Mouse (Mus musculus) spleen, postnatal 14 days (tissue): Measurements from ENCODE around the gene Rhbdd1.

Experiments
- DNase-seq, 2 experiments: peaks; one replicate each; pipeline ENCODE4 v3.0.0; 2021 to 2022; ENCODE audit warnings: low spot score in 2 of 2

The Rhbdd1 gene

GRCm38 (mm10) chr1:82362165-82362564 is 45.9 kb downstream of the Rhbdd1 start:
- DNase-seq = no peak

GRCm38 (mm10) chr1:82364047-82364446 is 47.8 kb downstream of the Rhbdd1 start:
- no peak for DNase-seq

DNA sequence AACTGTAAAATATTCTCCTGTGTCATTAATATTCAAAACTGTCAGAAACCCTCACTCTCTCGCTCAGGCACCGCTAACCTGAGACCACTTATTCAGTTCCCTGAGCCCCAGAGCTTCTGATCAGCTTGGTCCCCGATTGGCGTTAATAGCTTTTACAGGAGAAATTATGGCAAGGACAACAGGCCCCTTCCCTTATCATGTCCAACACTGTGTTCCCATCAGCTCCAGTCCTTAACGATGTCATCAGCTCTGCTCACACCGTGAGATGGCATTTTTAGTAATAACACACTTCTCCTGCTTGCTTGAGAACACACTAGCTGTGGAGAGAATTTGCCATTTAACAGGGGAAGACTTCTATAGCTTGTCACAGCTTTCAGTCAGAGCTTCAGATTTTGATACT is 48.2 kb downstream of the Rhbdd1 start:
- DNase-seq = no peak

DNA sequence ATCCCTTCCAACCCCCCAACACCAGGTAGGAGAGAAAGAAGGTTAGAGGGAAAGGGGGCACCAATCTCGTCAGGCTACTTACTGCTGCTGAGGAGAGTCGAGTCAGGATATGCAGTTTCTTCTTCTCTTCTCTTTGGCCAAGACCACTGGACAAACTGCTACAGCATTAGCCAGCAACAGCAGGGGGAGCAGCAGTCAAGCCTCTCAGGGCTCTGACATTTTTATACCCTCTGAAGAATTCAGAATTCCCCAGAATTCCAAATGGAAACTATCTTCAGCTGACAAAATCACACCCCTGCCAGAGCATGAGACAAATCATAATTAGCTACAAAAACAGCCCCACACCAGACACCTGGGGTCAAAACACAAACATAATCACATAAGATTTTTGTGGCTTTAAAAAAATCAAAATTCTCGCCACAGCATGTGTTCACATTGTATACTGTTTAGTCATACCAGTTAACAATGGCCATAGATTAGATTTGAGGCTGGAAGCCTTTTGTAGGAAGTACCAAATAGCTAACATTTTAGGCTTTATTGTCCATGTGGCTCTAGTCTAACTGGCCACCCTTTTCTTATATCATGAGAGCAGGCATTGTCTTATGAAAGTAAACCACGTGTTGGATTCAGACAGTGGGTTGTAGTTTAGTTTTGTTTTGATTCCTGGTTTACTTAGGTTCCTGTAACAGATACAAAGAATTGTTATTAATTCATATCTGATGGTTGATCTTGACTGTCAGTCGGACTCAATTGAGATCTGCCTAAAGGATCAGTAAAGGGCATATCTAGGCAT is 55.6 kb downstream of the Rhbdd1 start:
- DNase-seq = no peak

DNA sequence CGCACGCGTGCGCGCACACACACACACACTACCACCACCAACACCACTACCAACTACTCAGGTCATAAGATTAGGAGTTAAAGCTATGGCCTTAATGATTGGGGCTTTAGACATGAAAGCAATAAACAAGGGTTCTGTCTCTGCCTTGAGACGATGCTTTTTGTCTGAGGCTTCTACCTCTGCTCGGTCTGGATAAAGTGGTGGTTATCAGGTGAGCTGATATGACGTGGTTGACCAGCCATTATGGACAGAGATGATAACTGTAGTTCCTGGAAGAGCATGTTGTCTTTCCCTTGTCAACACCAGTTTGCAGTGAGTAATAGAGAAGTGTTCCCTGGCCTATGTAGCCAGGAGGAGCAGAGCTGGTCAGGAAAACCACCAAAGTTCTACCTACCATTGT is 57.7 kb downstream of the Rhbdd1 start:
- DNase-seq = no peak

GRCm38 (mm10) chr1:82374831-82375358 is 58.6 kb downstream of the Rhbdd1 start:
- DNase-seq = no peak

GRCm38 (mm10) chr1:82375452-82375851 is 59.2 kb downstream of the Rhbdd1 start:
- DNase-seq = no peak

GRCm38 (mm10) chr1:82381946-82382345 is 65.7 kb downstream of the Rhbdd1 start:
- DNase-seq = no peak

DNA sequence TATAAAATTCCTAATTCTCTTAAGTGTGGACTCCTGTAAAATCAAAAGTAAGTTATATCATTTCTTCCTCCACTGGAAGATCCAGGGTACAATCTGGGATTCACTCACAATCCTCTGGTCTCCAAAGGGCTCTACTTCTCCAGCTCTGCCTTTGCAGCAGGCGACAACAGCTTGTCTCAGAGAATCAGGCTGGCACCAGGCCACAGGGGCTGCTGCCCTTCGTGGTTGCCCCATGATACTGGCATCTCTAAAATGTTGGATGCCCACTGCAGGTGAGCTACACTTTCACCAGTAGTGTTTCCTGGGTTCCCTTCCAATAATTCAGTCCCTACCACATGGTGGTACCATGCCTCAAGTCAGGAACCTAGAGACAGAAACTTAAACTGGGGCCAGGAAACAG is 67.9 kb downstream of the Rhbdd1 start:
- DNase-seq = no peak

DNA sequence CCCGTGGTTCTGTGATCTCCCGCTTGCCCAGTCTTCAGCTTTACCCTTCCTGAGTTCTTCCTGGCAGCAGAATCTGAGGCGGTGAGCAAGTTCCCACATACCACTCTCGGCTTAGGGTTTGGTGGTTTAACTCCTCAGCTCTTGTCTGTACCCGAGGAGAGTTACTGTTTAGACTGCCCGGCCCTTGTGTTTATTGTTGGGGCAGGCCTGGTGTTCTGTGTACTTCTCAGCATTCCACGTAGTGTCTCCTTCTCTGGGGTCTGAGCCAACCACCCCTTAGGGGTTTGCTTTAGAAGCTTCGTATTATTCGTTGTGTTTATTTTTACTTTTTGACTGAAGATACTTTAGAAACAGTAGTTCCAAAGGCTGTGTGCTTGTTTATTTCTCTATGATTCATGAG is 68.8 kb downstream of the Rhbdd1 start:
- no peak for DNase-seq

DNA sequence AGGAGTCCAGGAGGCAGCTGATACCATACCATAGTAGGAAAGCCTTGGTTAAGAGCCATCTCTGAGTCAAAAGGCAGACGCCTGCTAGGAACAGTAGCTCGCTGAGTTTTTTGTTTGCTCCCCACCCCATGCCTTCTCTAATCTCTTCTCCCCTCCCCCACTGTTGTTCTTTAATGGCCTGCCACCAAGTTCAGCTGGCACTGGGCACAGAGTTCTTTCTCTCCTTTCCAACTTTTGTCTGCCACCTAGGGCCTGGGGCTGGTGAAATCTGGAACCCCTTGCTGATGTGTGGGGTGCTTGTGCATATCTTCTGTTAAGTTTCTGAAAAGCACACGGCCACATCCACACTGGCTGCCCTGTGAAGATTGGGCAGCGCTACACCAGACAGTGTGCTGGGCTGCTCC is 69.6 kb downstream of the Rhbdd1 start:
- no peak for DNase-seq

- DNase-seq = no peak
Observed at GRCm38 (mm10) chr1:82386814-82387771, 70.8 kb downstream of the Rhbdd1 start.

GRCm38 (mm10) chr1:82389371-82389770 is 73.1 kb downstream of the Rhbdd1 start:
- DNase-seq = no peak

DNA sequence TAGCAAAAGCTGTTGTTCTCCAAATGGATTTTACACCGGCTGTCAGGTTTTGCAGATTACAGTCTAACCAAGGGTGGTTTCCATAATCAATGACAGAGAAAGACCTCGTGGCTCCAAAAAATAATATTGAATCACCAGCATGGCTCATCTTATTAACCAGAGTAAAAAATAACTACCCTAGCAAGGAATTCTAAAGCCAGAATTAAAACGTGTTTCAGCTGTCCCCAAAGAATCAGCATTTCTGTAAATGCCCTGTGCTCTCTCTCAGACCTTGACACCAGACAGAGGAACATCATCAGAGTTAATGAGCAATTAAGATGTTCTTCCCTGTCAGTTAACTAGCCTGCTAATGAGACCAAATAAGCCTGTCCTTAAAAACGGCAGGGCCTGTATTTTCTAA is 79.1 kb downstream of the Rhbdd1 start:
- no peak for DNase-seq

DNA sequence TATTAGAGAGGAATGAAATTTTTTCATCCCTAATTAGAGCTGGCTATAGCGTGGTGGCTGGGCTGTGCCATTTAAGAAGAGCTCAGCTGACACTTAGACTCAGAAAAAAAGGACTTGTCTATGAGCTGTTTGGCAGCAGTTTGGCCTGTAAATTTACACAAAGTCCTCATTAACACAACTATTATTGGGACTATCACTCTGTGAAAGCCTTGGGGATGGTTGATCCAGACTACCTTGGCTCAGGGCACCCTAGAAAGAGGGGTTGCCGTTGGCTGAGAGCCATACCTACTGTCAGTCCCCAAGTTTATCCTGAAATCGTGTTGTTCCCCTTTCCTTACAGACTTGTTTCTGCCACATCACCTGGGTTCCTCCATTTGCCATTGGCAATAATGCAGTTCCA is 91.5 kb downstream of the Rhbdd1 start:
- no peak for DNase-seq

DNA sequence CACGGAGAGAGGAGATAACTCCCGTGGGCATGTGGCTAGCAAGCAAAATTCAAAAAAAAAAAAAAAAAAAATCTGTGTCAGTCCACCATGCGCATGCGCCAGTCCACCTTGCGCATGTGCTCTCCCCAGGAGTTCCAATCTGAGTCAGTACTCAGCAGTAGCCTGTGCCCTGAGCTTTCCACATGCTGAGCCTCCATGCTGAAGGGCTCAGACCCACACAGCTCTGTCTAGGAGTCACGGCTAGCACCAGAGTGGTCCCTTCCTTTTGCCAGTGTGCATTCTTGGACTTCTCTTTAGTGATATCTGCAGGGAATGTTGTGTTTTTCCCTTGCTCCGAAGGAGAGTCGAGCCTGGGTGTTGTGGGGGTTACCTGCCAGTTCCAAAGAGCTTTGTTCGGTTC is 93.0 kb downstream of the Rhbdd1 start:
- no peak for DNase-seq

GRCm38 (mm10) chr1:82410548-82410947 is 94.3 kb downstream of the Rhbdd1 start:
- no peak for DNase-seq

DNA sequence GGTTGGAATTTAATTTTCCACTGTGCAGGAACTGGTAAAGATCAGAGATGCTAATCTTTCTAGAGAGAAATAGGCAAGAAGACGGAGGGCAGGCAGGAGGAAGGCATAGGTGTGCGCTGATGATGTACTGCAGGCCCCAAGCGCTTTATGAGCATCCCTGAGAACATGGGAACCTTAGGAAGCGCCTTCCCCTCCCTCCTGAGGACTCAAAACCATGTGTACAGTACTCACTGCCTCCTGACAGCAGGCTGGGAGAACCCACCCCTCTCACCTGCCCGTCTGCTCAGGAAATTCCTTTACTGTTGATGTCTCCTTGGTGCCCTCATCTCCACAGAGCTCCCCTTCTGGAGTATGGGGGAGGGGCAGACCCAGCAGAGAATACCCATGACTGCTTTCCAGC is 95.3 kb downstream of the Rhbdd1 start:
- no peak for DNase-seq

DNA sequence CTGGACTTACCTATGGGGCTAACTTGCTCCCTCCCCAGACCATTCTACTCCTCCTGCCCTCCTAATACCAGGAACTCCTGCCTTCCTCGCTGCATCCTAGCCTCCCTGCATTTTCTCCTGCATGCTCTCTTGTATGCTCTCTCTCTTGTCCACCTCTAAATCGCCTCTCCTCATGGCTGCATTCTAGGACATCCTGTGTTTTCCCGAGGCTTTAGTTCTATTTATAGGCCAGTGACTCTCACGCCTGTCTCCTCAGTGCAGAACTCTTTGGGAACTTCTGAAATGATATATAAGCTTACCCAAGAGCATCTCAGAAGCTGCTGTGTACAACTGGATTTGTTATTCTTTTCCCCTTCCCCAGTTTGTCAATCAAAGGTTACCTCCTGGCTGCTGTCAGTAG is 95.8 kb downstream of the Rhbdd1 start:
- no peak for DNase-seq

GRCm38 (mm10) chr1:82414434-82415045 is 98.3 kb downstream of the Rhbdd1 start:
- DNase-seq = no peak

GRCm38 (mm10) chr1:82415641-82416040 is 99.4 kb downstream of the Rhbdd1 start:
- no peak for DNase-seq

DNA sequence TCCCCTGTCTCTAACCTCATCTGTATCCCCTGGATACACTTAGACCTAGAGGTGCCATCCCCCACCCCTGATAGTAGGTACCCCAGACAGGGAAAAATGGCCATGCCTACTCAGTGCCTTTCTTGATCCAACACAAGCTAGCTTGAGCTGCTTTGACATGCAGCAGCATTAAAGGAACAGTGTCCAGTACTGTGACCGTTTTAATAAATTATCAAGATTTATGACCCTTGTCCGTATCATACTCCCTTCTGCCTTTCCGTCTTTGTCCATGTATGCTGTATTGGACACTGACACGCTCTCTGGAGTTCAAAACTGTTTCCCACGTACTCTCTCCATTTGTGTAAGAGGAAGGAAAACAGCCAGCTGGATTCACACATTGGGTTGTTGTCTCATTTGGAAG is 111.5 kb downstream of the Rhbdd1 start:
- DNase-seq = no peak
